Mouse (Mus musculus) olfactory bulb, adult 2 months (tissue): ENCODE results near the gene Coq7.

Source experiments
- CTCF ChIP-seq: fragments of 200-500 bp; IDR thresholded peaks from 2 replicates; pipeline ENCODE4 v1.5.1; 2012; ENCODE audit warnings: low read depth, mild to moderate bottlenecking, low read length, moderate library complexity; ENCODE audit not compliant: insufficient read depth
- POLR2A ChIP-seq: fragments of 200-500 bp; IDR thresholded peaks from 2 replicates; pipeline ENCODE4 v1.6.1; 2012; ENCODE audit warnings: mild to moderate bottlenecking, low read depth, low read length, moderate library complexity; ENCODE audit not compliant: insufficient read depth

DNA sequence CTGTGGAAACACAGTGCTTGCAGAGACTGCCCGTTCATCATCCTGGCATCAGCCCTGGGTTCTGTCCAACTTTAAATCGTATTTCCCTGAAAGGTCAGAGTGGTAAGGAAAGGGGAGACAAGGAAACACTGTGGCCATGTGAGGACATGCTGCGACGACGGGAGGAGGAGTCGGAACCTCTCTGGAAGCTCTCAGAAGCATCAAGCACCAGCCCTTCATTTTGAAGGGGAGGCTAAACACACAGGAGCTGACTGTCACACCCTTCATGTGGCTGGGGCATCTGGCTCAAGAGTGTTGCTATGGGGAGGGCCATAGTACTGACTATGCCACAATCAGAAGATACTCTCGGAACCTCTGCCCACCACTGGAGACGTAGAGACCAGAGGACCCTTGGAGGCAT lies 13.5 kb downstream of the Coq7 start:
- no peak for TF ChIP-seq POLR2A
- no peak for TF ChIP-seq CTCF
